Mouse (Mus musculus) adipocyte (in vitro differentiated cells): ENCODE results near the gene Gpr157.
A peak's percentile ranks its signal among the peaks of the same experiment; 100 is the strongest.

ENCODE experiments used
- DNase-seq: peaks from one replicate; pipeline ENCODE4 v3.0.0-alpha.2; 2016; ENCODE audit warnings: low spot score

The Gpr157 gene

DNA sequence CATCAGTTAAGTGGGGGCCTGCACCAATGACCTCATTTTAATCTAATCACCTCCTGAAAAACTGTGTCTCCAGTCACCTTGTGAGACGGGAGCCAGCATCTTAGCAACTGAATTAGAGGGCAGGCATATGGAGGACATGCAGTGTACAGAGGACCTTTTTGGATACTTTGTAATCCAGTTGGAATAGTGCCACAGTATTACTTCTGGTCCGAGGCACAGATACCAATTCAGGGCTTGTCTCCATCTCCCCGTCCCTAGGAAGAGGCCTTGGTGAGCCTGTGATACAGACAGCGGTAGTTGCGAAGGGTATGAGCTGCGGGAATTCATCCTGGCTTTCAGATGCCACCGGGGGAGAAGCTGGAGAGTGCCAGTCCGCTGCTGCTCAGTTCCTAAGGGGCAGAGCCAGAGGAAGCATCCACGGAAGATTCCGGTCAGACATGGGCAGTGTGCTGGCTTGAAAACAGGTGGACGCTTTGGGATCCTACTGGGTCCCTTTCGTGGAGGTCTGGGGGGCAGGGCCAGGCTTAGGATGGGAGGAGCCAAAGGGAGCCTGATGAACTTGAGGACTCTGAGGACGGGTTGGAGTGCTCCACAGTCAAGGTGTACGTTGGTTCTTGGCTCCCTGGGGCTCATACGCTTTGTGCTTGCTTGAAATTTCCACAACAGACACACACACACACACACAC is 14.6 kb upstream of the Gpr157 start:
- DNase-seq = no peak

DNA sequence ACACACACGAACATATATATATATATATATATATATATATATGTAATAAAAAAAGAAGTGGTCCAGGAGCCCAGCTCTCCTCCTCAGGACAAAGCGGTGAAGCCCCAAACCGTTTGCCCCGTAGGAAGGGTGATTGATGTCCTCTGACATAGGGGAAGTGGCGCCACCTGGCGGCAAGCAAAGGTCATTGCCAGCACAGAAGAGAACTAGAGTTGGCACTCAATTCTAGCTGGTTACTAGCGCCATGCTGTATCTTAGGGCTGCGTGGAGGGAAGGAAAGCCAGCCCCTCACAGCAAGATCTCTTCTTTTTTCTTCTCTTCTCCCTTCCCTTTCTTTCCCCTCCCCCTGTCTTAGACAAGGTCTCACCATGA is 14.1 kb upstream of the Gpr157 start:
- peak; percentile 48 for DNase-seq

GRCm38 (mm10) chr4:150075350-150075749 is 11.8 kb upstream of the Gpr157 start:
- no peak for DNase-seq

- DNase-seq = no peak
Observed at GRCm38 (mm10) chr4:150076147-150076546, 11.0 kb upstream of the Gpr157 start.

DNA sequence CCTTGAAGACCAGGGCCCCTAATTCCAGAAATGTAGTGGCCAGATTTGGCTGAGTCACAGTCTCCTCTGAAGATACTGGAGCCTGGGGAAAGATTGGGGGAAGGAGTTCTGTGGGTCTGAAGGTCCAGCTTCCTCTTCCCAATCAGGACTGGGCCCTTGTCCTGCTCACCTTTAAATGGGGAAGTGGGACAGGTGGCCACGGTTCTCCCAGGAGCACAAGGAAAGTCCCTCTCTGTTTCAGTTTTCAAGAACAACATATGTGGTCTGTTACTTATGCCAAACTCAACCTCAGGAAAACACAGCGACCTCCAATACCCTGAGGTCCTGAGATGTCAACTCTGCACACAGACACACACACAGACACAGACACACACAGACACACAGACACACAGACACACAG is 8.5 kb upstream of the Gpr157 start:
- no peak for DNase-seq

DNA sequence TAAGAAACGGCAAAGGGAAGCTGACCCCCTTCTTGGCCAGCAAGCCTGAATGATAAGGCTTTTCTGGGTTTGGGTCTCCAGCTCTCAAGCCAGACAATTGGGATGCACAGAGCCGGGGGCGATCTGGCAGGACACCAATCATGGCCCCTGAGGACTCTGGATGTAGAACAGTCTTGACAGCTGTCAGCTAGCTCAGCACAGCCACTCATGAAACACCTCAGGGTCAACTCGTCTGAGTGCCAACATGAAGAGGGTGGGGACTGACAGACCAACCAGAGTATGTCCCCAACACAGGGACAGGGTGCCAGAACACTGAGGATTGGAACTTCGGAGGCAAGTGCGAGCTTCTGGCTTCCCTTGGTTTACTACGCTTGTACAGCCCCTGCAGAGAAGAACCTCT is 7.9 kb upstream of the Gpr157 start:
- DNase-seq = no peak

DNA sequence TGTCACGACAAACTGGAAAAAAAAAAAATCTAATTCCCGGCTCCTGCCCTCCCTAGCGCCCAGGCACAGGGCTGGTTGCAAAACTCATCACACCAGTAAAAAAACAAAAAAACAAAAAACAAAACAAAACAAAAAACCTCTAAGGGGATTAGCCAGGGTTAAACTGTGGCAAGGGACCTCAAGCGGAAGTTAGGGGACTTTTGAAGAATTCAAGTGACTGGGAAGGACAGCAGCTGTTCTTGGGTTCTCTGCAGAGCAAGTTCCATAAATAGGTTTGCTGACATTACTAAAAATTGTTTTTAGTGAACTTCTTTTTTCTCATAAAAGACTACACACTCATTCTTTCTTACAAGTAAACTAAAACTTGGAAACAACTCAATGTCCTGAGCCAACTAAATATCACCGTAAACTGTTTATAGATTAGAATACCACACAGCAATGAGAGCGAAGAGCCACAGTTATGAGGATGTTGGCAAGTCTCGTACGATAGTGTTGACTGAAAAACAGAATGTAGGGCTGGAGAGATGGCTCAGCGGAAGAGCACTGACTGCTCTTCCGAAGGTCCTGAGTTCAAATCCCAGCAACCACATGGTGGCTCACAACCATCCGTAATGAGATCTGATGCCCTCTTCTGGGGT is 6.7 kb upstream of the Gpr157 start:
- DNase-seq = peak; percentile 20

GRCm38 (mm10) chr4:150085366-150085765 is 1.8 kb upstream of the Gpr157 start:
- no peak for DNase-seq

DNA sequence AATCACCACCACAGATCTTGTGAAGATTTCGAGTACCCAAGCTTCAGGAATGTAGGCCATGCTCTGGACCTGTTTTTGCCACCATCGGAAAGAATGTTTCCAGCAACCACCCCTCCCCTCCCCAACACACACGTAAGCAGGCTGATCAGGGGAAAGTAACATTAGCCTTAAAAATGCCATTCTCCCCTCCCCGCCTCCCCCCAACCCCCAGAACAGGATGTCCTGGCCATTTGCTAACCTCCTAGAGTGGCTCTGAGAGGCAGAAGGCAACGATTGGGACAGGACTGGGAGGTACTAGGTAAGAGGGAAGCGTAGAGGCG is 364 bp upstream of the Gpr157 start:
- DNase-seq = no peak

DNA sequence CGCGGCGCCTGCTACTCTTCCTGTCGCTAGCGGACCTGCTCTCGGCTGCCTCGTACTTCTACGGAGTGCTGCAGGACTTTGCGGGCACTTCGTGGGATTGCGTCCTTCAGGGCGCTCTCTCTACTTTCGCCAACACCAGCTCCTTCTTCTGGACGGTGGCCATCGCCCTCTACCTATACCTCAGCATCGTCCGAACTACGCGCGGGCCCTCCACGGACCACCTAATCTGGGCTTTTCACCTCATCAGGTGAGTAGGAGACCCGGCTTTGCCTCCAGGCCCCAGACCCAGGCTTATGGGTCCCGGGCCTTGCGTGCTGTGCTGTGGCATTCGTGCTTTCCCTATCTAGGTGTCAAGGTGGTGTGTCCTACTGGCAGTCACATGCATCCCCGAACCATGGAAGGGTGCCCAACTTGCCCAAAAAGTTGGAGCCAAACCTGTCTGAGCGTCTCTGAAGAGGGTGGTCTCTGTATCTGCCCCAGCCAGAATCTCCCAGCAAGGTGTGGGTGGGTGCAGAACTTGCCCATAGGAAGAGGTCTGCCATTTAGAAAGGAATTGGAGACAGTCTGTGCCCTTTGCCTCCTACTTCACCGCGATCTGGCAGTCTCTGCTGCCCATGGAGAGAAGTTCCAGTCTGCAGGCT is 845 bp downstream of the Gpr157 start:
- DNase-seq = no peak

DNA sequence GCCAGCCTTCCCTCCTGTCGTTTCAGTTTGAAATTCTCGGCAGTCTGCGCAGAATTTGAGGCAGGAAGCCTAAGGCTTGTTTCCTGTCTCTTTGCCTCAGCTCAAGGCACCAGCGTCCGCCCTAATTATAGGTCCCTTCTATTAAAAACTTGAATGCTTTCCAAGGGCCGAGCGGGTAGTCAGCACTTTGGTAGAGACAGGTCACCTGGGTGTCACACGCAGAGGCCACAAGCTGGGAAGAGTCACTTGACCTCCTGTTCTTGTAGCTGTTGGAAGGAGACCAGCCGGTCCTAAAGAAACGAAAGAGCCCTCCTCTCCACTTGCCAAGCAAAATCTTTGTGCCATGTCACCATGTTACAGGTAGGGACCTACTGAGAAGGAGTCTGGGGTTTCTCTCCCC is 2.0 kb downstream of the Gpr157 start:
- DNase-seq = peak; percentile 7

- DNase-seq = no peak
Observed at GRCm38 (mm10) chr4:150091887-150092582, 4.9 kb downstream of the Gpr157 start.

GRCm38 (mm10) chr4:150092583-150092902 is 5.4 kb downstream of the Gpr157 start:
- DNase-seq = no peak

GRCm38 (mm10) chr4:150093560-150094462 is 6.6 kb downstream of the Gpr157 start:
- no peak for DNase-seq

DNA sequence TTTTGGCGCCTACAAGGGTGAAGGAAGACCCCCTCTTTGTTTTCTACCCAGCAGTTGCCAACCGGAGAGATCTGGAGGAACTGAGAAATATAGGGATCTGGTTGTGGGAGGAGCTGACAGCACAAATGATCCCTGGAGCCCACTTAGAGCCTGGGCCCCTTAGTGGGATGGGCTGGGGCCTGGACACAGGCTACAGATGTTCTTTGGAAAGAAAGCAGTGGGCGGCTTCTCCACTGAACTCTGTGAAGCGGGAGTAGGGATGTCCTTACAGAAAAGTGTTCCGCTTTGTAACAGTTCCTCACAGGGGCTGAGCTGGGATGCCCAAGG is 7.3 kb downstream of the Gpr157 start:
- DNase-seq = no peak

DNA sequence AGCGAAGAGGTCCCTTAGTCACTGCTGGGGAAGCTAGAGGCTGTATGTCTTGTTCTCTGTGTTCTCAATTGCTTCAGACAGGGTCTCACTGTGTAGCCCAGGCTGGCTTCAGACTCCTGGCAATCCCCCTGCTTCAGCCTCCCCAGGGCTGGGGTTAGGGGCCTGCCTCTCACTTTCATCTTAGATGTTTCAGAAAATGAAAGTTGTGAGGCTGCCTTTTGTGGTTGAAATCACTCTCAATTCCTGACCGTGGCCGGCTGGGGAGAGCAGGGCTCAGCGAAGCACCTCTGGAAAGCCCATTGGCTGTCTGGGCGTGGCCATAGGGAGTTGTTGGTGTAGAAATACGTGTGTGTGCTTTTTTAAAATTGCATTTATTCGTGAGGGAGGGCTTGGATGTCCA is 9.1 kb downstream of the Gpr157 start:
- DNase-seq = no peak

GRCm38 (mm10) chr4:150097847-150098246 is 10.7 kb downstream of the Gpr157 start:
- no peak for DNase-seq

DNA sequence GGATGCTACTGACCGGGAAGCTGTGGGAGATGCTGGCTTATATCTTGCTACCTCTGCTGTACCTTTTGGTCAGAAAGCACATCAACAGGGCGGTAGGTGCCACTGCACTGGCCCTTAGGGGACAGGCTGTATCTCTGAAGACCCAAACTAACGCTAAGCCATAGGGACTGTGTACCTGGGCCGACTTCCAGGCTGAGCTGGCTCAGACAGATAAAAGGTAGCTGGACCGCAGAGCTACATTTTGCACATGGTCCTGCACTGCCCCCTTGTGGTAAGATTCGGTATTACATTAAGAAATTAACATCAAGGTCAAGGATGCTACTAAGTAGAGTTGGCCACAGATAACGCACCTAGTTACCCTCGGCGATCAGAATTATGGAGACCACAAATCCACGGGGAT is 11.7 kb downstream of the Gpr157 start:
- DNase-seq = peak; percentile 76

DNA sequence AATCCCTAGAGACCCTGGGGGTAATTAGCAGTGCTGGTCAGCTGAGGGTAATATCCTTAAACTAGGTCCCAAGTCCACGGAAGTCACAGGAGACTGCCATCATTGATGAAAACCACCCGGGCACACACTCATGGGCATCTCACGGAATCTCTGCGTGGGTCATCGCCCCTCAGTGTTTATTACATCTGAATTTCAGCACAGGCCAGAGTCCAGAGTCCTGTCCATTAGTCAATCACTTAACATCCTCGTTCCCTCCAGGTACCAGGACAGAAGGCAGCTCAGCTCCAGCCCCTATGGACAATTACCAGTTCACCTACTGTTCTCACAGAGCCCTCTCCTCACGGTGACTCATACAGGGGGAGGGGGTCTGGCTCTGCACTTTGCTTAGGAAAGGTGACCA is 15.7 kb downstream of the Gpr157 start:
- DNase-seq = no peak

- DNase-seq = no peak
Observed at GRCm38 (mm10) chr4:150105671-150106070, 18.5 kb downstream of the Gpr157 start.

DNA sequence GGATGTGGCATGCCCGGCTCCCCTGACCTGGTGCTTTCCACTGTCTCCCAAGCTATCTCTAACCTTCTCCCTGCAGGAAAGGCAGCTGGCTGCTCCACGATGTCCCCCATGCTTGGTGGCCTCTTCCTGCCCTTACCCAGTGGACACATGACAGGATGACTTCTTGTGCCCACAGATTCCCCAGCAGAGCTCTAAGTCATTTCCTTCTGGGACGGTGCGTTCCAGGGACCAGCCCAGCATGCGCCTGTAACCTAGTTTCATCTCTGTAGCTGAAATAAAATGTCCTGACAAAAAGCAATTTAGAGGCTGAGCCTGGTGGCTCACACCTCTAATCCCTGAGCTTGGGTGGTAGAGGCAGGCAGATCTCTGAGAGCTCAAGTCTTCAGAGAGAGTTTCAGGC is 19.5 kb downstream of the Gpr157 start:
- no peak for DNase-seq

DNA sequence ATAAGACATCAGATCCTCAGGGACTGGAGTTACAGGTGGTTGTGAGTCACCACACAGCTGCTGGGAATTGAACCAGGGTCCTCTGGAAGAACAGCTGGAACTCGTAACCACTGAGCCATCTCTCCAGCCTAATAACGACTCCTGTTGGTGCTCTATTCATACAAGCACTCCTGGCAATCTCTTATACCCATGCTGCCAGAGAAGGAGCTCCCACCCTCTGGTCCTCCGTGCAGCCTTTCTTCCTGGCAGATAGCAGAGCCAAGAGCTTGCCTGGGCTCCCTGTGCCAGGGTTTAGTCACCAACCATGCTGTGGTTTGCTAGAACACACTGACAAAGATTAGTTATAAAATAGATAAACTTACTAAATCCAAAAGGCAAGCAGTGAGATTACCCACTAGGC is 22.5 kb downstream of the Gpr157 start:
- DNase-seq = no peak
